24 mouse cellular contexts compared by ENCODE assay signal in genomic region chr6:101287077-101287476, GRCm38 (mm10).
"Had no signal": no experiment of that assay in that cellular context is flagged by ENCODE, and none has a peak within 500 bp of the region (broad histone marks: within the 10 kb centered on the region; RNA-seq: fewer than 3 reads in every experiment).

No protein-coding gene starts in this region.

- ATAC-seq: liver, postnatal 0 days; lung, postnatal 0 days had no signal

- H3K9ac ChIP-seq: limb, embryonic 12.5 days; limb, embryonic 15.5 days; liver, embryonic 14.5 days; liver, postnatal 0 days; lung, embryonic 14.5 days had no signal

- H3K4me3 ChIP-seq: layer of hippocampus, adult 2 months; limb, embryonic 12.5 days; limb, embryonic 15.5 days; megakaryocyte, embryonic 14.5 days had no signal

- H3K9me3 ChIP-seq: limb, embryonic 12.5 days; limb, embryonic 15.5 days; megakaryocyte, embryonic 14.5 days had no signal

- H3K27me3 ChIP-seq: limb, embryonic 12.5 days; limb, embryonic 15.5 days; megakaryocyte, embryonic 14.5 days had no signal

- DNase-seq: kidney, adult 11 months; kidney, adult 9 months; kidney, postnatal 25 days; layer of hippocampus, adult 9-11 months; layer of hippocampus, postnatal 36 days; left cerebral cortex, postnatal 4 days; liver, postnatal 0 days; lung, embryonic 14.5 days; midbrain, embryonic 14.5 days; right cerebral cortex, adult 18-20 months; right cerebral cortex, postnatal 14 days; right cerebral cortex, postnatal 4 days; thymus, postnatal 36 days had no signal

- H3K36me3 ChIP-seq: limb, embryonic 12.5 days; limb, embryonic 15.5 days had no signal

- H3K27ac ChIP-seq: kidney, postnatal 0 days; layer of hippocampus, adult 2 months; limb, embryonic 12.5 days; limb, embryonic 15.5 days; liver, embryonic 14.5 days; macrophage; stomach, postnatal 0 days had no signal

- H3K4me2 ChIP-seq: limb, embryonic 12.5 days; limb, embryonic 15.5 days; liver, embryonic 11.5 days; lung, embryonic 14.5 days; midbrain, embryonic 11.5 days had no signal
